Mouse (Mus musculus): Measurements from ENCODE around the gene Dennd1a. TPM values are rescaled to one million over a fixed set of nuclear protein-coding genes. Genes with fewer than 3 reads are reported as not detected.

Dennd1a gene
- polyA plus RNA-seq, 1 experiment, result 14.3 TPM

GRCm38 (mm10) chr2:37985690-37986222 lies 301.4 kb downstream of the Dennd1a start:
- H3K4me3 ChIP-seq (ENCODE audit: insufficient read depth, low read depth, low read length), result no peak overlapping the region
- no peak overlapping the region for H3K27ac ChIP-seq (replicated peaks; ENCODE audit: low read depth, low read length)
- no peaks in the 10 kb centered on the region for H3K4me1 ChIP-seq (ENCODE audit: control insufficient read depth, insufficient read depth, insufficient read length, low read length)

DNA sequence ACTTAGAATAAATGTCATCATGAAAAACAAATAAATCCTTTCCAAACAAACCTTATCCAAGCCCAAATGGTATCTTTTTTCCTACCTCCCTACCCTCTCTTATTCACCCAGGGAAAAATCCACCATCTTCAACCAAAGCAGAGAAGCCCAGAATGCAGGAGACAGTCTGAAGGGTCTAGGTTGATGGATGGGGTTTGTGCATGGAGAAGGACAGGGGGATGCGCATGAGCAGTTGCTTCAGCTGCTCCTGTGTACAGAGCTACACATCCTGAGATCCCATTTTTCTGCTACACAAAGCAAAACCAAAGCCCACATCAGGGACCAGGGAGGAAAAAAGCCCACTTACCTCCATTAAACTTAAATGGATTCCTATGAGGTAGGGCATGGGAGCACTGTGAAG lies 304.5 kb downstream of the Dennd1a start:
- Histone ChIP-seq H3K27ac (replicated peaks; ENCODE audit: low read depth, low read length) (no peak overlapping the region), H3K4me3 (ENCODE audit: insufficient read depth, low read depth, low read length) (no peak overlapping the region), H3K4me1 (ENCODE audit: control insufficient read depth, insufficient read depth, insufficient read length, low read length) (no peaks in the 10 kb centered on the region)

DNA sequence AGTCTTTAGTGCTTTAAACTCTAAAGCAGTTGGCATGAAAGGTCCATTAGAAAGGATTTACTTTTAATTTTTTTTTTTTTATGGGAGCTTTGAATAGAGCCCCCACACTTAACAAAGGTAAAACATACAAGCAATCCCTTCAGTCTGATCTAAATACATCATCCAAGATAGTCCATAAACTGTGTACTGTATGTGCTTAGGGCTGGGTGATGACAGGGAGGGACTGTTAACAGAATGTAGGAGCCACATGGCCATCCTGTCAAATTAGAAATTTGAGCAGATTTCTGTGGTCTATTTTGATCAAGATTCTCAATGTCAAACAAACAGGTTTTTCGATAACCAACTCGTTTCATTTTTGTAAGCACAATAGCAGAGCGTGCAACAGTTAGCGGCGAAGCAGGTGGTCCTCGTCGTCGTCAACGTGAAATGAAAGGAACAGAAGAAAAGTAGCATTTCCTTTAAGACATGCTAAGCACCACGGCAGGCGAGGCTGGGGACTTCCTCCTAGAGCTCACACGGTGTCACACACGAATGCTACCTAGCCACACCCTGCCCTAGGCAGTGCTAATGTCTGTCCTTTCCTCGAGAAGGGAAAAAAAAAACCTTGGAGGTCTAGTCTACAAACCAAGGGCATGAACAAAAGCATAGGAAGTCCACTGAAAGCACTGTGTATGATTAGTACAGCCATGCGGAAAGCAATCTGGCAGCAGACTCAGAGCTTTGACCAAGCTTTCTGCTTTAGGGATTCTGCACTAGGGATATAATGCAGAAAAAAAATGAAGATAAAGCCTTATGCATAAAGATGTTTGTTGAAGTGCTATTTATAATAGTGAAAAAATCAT lies 305.4 kb downstream of the Dennd1a start:
- no peak overlapping the region for H3K4me3 ChIP-seq (ENCODE audit: insufficient read depth, low read depth, low read length)
- H3K27ac ChIP-seq (replicated peaks; ENCODE audit: low read depth, low read length), result no peak overlapping the region
- H3K4me1 ChIP-seq (ENCODE audit: control insufficient read depth, insufficient read depth, insufficient read length, low read length), result no peaks in the 10 kb centered on the region

DNA sequence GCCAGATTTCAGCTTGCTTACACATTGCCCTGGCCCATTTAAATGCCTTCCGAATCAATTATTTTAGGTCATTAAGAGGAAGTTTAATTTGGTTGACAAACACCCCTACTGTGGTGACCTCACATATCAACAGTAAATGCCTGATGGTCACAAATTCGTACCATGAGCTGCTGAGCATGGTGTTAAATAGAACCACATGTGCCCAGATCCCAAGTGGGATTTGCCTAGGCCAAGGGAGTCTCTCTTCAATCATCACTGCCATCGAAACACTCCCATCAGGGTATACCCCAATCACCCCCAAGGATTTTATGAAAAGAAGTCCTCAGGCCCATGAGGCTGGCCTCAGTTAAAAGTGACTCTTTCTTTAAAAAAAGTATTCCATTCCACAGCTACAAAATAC lies 313.0 kb downstream of the Dennd1a start:
- Histone ChIP-seq H3K4me1 (ENCODE audit: control insufficient read depth, insufficient read depth, insufficient read length, low read length) (peaks cover 4% of the 10 kb centered on the region; the same call in 1 of the 2 replicates), H3K27ac (replicated peaks; ENCODE audit: low read depth, low read length) (no peak overlapping the region), H3K4me3 (ENCODE audit: insufficient read depth, low read depth, low read length) (no peak overlapping the region)

- Histone ChIP-seq H3K4me1 (ENCODE audit: control insufficient read depth, insufficient read depth, insufficient read length, low read length) (peaks cover 4% of the 10 kb centered on the region; the same call in 1 of the 2 replicates), H3K27ac (replicated peaks; ENCODE audit: low read depth, low read length) (no peak overlapping the region), H3K4me3 (ENCODE audit: insufficient read depth, low read depth, low read length) (no peak overlapping the region)
Observed at GRCm38 (mm10) chr2:37972621-37973020, 314.6 kb downstream of the Dennd1a start.

DNA sequence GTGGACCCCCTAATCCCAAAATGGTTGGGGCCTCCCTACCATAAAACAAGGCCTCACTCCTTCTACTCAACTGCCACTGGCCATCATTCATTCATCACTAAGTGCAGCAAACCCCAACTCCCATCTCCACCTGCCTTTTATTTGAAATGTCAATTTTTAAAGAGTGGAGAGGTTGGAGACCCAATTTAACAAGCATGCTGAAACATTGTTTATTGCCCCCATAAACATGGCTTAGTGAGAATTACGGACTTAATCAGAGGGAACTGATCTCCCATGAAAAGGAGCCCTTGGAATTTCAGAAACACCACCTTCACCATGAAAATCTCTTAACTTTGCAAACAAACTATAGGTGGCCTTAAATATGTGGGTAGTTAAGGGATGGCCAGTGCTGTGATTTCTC lies 315.5 kb downstream of the Dennd1a start:
- Histone ChIP-seq H3K4me1 (ENCODE audit: control insufficient read depth, insufficient read depth, insufficient read length, low read length) (peaks cover 4% of the 10 kb centered on the region; the same call in 1 of the 2 replicates), H3K27ac (replicated peaks; ENCODE audit: low read depth, low read length) (no peak overlapping the region), H3K4me3 (ENCODE audit: insufficient read depth, low read depth, low read length) (no peak overlapping the region)

- Histone ChIP-seq H3K27ac (replicated peaks; ENCODE audit: low read depth, low read length) (no peak overlapping the region), H3K4me3 (ENCODE audit: insufficient read depth, low read depth, low read length) (no peak overlapping the region), H3K4me1 (ENCODE audit: control insufficient read depth, insufficient read depth, insufficient read length, low read length) (peaks cover 4% of the 10 kb centered on the region; the same call in 1 of the 2 replicates)
Observed at GRCm38 (mm10) chr2:37969713-37970485, 317.3 kb downstream of the Dennd1a start.

GRCm38 (mm10) chr2:37964534-37964933 lies 322.7 kb downstream of the Dennd1a start:
- Histone ChIP-seq H3K27ac (replicated peaks; ENCODE audit: low read depth, low read length) (no peak overlapping the region), H3K4me1 (ENCODE audit: control insufficient read depth, insufficient read depth, insufficient read length, low read length) (no peaks in the 10 kb centered on the region), H3K4me3 (ENCODE audit: insufficient read depth, low read depth, low read length) (no peak overlapping the region)

DNA sequence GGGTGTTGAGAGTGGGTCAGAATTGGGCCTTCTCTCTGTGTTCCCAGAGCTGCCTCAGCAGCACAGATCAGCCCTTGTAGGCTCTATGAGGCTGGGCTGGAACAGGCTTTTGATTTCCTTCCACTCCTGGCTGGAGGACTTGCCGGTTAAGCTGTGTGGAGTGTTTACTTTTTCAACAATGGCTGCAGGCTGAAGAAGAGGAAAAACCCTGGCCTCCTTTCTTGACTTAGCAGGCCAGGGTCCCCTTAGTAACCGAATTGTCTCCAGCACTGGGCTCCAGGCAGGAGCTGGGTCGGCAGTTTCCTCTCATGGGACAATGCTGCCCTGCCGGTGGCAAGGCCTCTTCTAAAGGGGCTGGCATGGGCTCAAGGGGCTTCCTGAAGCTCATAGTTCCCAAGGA lies 323.8 kb downstream of the Dennd1a start:
- Histone ChIP-seq H3K4me1 (ENCODE audit: control insufficient read depth, insufficient read depth, insufficient read length, low read length) (no peaks in the 10 kb centered on the region), H3K27ac (replicated peaks; ENCODE audit: low read depth, low read length) (no peak overlapping the region), H3K4me3 (ENCODE audit: insufficient read depth, low read depth, low read length) (no peak overlapping the region)

GRCm38 (mm10) chr2:37948424-37948823 lies 338.8 kb downstream of the Dennd1a start:
- no peak overlapping the region for H3K27ac ChIP-seq (replicated peaks; ENCODE audit: low read depth, low read length)
- no peaks in the 10 kb centered on the region; the same call in 1 of the 2 replicates for H3K4me1 ChIP-seq (ENCODE audit: control insufficient read depth, insufficient read depth, insufficient read length, low read length)
- H3K4me3 ChIP-seq (ENCODE audit: insufficient read depth, low read depth, low read length), result no peak overlapping the region

DNA sequence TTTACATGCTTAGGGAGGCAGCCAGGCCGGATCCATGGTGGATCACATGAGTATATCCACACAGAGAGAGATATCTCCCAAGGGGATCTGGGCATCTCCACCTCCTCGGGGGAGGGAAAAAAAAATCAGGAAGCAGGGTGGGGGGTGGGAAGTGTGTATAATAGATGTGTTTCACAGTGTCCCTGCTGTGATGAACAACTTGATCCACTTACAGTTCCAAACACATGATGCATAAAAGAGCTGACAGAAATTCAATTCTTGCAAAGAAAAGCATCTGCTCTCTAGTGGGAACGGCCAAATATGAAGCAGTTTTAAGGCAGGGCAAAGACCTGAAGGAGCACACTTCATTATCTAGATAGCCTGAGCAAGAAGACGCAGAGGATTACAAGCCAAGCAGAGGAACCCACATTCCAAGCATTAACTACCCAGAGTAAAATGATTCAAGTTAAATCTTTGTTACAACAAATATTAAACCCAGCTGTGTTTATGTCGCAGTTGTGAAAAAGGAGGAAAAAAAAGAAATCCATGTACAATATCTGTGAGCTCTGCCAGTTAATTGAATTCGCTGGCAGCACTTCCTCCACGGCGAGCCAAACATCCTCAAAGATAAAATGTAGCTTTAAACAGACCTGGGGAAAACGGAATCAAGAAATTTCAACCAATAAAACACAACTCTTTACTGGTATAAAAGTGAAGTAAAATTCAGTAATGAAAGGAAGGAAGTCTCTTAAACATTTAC lies 341.4 kb downstream of the Dennd1a start:
- Histone ChIP-seq H3K4me3 (ENCODE audit: insufficient read depth, low read depth, low read length) (no peak overlapping the region), H3K4me1 (ENCODE audit: control insufficient read depth, insufficient read depth, insufficient read length, low read length) (no peaks in the 10 kb centered on the region; the same call in 1 of the 2 replicates), H3K27ac (replicated peaks; ENCODE audit: low read depth, low read length) (no peak overlapping the region)

DNA sequence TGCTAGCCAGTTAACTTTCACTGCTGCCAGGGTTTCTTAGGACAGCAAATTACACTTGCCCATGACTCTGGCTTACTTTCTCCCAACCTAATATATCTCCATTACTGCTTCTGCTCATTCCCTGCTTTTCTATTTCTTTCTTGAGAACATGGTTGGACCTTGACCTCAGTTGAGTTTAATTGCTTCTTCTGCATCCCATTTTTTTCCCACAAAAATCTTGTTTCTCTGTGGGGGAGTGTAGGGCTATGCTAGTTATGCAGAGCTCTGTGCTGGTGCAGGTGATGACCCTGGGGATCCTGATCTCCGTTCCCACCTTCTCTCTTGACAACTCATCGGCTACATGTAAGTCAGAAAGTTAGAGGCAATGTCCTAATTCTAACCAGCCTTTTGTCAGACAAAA lies 344.3 kb downstream of the Dennd1a start:
- Histone ChIP-seq H3K4me1 (ENCODE audit: control insufficient read depth, insufficient read depth, insufficient read length, low read length) (no peaks in the 10 kb centered on the region; the same call in 1 of the 2 replicates), H3K27ac (replicated peaks; ENCODE audit: low read depth, low read length) (no peak overlapping the region), H3K4me3 (ENCODE audit: insufficient read depth, low read depth, low read length) (no peak overlapping the region)

GRCm38 (mm10) chr2:37941741-37942140 lies 345.4 kb downstream of the Dennd1a start:
- H3K4me3 ChIP-seq (ENCODE audit: insufficient read depth, low read depth, low read length), result no peak overlapping the region
- H3K27ac ChIP-seq (replicated peaks; ENCODE audit: low read depth, low read length), result no peak overlapping the region
- H3K4me1 ChIP-seq (ENCODE audit: control insufficient read depth, insufficient read depth, insufficient read length, low read length), result no peaks in the 10 kb centered on the region; the same call in 1 of the 2 replicates

- H3K27ac ChIP-seq (replicated peaks; ENCODE audit: low read depth, low read length), result no peak overlapping the region
- H3K4me3 ChIP-seq (ENCODE audit: insufficient read depth, low read depth, low read length), result no peak overlapping the region
- H3K4me1 ChIP-seq (ENCODE audit: control insufficient read depth, insufficient read depth, insufficient read length, low read length), result no peaks in the 10 kb centered on the region
Observed at GRCm38 (mm10) chr2:37940845-37941361, 346.3 kb downstream of the Dennd1a start.

Measured in brown adipose tissue, adult 24 weeks (tissue).